Mouse (Mus musculus): ENCODE measurements around the gene Ak9. TPM values are rescaled to one million over a fixed set of nuclear protein-coding genes. Genes with fewer than 3 reads are reported as not detected.
"Not testable (repeated sequence)": the region's sequence is repeated elsewhere in the genome, so short reads cannot be mapped to it uniquely, and the experiment has no call there.

The Ak9 gene
- polyA plus RNA-seq, 3 experiments from 2014 or later: 0.06 to 0.07 TPM; not detected in 1

GRCm38 (mm10) chr10:41332533-41333043 lies 28.8 kb downstream of the Ak9 start:
- ATAC-seq: no peak

DNA sequence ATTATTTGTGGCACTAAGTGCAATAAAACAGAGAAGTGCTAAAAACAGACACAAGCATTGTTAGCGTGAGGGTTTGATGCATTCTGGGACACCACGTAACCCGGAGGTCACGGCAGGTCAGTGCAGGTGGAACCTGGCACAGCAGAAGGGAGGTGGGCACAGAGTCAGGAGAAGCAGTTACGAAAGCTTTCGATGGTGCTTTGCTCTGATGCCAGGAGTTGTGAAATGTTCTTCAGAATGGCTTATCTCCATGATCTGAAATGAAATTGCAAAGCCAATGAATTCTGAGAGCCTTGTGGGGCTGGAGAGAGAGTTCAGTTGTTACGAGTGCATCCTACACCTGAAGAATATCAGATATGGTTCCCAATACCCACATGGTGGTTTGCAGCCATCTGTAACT lies 37.6 kb downstream of the Ak9 start:
- no peak for ATAC-seq

DNA sequence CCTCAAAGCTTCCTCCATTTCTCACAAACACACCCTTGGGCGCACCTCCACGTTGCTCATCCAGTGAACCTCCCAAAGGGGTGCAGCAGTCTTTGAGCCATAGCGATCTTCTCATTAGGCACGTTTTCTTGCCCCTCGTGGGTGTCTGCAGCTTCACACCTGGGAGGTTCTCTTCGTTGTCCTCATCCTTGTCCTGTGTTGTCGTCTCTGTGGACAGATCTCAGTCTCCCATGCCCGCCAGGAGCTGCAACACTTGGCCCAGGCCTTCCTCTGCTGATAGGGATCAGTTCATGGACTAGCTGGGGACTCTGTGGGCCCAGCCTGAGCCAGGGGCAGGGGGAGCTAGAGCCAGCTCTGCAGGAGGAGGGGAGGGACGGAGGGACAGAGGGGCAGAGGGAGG lies 61.3 kb downstream of the Ak9 start:
- ATAC-seq: no peak

DNA sequence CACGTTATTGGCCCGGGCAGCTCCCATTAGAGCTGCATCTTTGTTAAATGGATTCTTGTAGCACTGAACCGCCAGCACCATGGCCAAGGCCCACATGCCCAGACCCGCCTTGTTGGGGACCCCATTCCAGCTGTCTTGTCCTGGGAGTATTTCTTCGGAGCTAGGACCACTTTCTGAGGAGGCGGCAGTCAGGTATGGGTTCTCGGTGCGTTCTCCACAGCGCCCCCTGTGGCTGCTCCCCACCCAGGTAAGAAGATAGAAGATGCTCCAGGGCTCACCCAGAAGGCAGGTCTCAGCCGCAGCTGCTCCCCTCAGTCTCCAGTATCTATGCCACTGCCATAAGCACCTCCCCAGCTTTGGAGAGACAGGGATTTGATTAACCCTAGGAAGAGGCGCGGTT lies 76.7 kb downstream of the Ak9 start:
- ATAC-seq: no peak

- peak; percentile 35 for ATAC-seq
These were observed 81.9 kb downstream of the Ak9 start for GRCm38 (mm10) chr10:41385506-41386221.

DNA sequence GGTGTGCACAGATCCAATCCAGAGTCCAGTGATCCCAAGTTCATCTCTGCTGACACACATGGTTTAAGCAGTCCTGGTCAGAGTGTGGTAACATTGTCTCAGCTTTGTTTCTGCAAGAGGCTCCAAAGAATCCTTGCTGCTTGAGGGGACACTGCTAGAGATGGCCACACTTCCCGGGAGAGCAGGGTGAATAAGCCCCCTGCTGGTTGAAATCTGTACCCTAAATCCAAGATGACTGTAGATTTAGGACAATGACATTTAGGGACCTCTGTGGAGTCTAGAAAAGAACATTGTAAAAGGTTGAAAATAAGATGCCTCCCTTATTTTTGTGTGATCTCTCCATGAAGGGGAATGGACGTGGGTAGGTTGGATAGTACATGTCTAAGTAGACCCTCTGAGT lies 89.8 kb downstream of the Ak9 start:
- no peak for ATAC-seq

- ATAC-seq: no peak
These were observed 97.3 kb downstream of the Ak9 start for GRCm38 (mm10) chr10:41401097-41401496.

- no peak for ATAC-seq
These were observed 99.6 kb downstream of the Ak9 start for GRCm38 (mm10) chr10:41403364-41403763.

- ATAC-seq: no peak
These were observed 100.3 kb downstream of the Ak9 start for GRCm38 (mm10) chr10:41403893-41404612.

GRCm38 (mm10) chr10:41410176-41410575 lies 106.4 kb downstream of the Ak9 start:
- ATAC-seq: not testable (repeated sequence)

GRCm38 (mm10) chr10:41410821-41411220 lies 107.0 kb downstream of the Ak9 start:
- not testable (repeated sequence) for ATAC-seq

DNA sequence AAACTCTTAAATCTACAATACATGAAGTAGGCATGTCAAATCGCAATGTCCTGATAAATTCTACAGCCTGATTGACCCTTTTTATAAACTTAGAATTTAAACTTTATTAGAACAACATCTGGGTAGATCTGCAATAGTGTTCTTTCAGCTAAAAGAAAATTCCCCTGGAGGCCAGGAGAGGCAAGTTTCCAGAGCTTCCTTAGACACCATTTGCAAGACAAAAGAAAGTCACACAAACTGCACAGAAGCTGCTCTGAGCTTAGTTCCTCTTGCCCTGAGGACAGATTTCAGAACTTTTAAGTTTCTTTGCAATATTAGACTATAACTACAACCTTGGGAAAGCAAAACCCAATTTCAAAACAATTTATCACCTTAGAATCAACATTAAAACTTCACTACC lies 109.7 kb downstream of the Ak9 start:
- not testable (repeated sequence) for ATAC-seq

DNA sequence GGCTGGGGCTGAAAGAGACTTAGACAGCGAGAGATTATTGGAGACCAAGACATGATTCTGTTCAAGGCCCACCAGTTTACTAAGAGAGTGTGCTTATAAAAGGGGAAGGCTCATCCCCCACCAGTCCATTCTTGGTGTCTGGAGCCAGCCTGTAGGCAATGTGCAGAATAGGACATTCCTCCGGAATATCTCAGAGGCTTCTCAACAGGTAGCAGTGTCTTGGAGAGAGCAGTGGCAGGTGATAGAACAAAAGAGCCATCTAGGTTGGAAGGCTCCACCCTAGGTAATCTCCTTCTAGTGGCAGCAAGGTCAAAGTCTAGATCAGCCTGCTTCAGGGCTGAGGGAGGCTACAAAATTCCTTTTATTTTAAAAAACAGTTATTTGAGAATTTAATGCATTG lies 111.6 kb downstream of the Ak9 start:
- ATAC-seq: not testable (repeated sequence)

GRCm38 (mm10) chr10:41420496-41421200 lies 116.9 kb downstream of the Ak9 start:
- no peak for ATAC-seq

DNA sequence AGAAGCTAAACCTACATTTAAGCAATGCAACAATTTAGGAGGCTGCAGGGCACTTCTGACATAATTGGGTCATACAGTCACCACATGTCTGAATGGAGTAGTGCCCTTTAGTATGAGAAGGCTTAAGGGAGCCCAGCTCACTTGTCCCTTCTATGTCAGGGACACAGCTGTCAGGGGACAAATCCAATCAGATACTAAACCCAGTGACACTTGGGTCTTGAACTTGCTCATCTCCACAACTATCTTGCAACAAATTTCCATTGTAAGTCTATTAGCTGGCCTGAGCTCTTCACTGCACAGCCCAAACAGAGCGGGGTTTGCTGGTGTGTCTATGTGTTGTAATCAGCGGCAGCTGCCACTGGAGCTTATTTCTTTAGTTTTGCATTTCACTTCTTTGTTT lies 119.9 kb downstream of the Ak9 start:
- ATAC-seq: no peak

DNA sequence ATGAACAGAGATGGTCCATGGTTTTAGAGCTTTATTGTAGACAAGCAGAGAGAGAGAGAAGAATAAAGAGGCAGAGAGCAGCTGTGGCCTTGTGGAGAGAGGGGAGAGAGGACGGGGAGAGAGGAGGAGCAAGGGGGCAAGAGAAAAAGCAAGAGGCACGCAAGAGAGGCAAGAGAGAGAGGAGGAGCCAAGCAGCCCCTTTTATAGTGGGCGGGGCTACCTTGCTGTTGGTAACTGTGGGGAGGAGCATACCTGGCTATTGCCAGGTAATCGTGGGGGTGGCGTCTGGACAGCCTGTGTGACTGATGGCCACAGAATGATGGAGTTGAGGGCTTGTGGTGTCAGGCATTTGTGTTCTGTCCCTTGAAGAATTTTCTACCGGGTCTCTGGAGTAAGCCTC lies 122.6 kb downstream of the Ak9 start:
- ATAC-seq: no peak

GRCm38 (mm10) chr10:41434624-41435023 lies 130.8 kb downstream of the Ak9 start:
- ATAC-seq: peak; percentile 61

GRCm38 (mm10) chr10:41435141-41435540 lies 131.4 kb downstream of the Ak9 start:
- no peak for ATAC-seq

DNA sequence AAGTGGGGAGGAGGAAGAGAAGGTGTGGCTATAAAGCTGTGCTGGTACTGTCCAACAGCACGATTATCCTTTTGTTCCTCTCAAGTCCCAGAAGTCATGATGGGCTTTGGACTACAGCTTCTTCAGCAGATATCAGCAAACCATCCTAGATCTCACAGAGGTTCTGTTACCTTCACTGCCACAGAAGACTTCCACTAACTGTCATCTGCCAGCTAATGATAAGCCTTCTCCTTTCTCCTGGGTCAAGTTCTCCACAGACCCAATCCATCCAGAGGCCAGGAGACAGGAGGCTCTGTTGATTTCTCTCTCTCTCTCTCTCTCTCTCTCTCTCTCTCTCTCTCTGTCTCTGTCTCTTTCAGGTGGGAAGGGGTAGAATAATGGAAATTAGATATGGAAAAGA lies 144.4 kb downstream of the Ak9 start:
- ATAC-seq: no peak

DNA sequence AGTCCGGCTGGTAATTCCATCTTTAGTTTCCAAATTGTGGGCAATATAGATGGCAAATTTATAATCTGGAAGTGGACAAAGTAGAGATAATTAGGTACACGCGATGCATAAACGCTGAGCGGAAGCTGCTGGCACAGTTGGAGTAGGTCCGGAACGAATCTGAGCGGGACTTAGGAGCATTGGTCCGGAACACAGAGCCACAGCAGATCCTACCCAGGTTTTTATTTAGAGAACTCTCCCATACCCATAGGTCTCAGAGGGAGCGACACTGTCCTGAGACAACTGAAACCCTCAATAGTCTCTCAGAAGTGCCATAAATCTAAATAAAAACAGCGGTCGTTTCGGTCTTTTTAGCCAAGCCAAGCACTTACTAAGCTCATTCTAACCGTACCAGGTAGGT lies 145.9 kb downstream of the Ak9 start:
- peak; percentile 38 for ATAC-seq

- peak; percentile 98 for ATAC-seq
These were observed 146.4 kb downstream of the Ak9 start, which contains the start of gene Zbtb24 for GRCm38 (mm10) chr10:41450137-41450670. TSS of gene Zbtb24 (plus strand) at chr10:41450383.

DNA sequence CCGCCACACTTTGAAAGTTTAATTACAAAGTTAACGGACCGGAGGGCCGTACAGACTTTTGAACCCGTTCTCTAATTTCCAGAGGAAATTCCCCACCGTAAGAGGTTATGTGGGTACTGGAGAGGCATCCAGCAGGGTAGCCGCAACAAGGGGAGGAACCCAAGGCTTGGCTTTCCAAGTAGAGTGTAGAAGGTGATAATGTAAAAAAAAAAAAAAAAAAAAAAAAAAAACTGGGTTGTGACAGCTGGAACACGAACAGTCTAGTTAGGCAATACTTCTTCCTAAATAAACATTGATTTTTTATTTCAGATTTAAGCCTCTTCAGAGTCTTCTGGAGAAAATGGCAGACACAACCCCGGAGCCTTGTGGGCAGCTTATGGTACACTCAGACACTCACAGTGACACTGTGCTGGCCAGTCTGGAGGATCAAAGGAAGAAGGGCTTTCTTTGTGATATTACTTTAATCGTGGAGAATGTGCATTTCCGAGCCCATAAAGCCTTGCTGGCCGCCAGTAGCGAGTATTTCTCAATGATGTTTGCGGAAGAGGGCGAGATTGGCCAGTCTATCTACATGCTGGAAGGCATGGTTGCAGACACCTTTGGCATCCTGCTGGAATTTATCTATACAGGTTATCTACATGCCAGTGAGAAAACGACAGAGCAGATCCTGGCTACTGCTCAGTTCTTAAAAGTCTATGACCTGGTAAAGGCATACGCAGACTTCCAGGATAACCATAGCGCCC lies 147.2 kb downstream of the Ak9 start:
- ATAC-seq: no peak

Data from inflammation-experienced regulatory T-cells, adult 6 months (primary cell).